Mouse (Mus musculus): ENCODE results near the gene 1700056E22Rik.

DNA sequence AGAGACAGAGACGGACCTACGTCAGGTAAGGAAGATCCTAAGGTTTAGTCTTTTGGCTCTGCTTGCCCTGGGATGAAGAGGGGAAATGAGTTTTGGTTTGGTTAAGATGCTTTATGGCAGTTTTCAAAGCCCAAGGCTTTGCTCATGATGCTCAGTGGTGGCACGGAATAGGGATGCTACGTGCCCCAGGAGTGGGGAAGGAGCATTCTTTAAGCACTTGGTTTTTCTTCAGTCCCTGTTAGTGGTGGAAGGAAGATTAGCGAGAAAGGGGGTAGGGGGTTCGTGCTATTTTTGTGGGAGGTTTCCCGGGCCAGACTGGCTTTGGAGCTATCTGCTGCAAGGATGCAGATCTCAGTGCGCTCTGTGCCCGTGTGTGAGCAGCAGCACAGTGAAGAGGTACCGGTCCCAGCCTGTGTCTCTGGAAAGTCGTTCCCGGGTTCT is 660 bp upstream of the 1700056E22Rik start:
- no peak for TF ChIP-seq CTCF (conservative IDR thresholded peaks at IDR 0.05; ENCODE audit: low read length)
- TF ChIP-seq NANOG (IDR thresholded peaks at IDR 0.05; ENCODE audit: borderline replicate concordance, low read length): no peak

Data from E14TG2a.4 (cell line).